Mouse (Mus musculus) retina, embryonic 14.5 days (tissue): ENCODE measurements around the gene Galnt13.
"Not testable (repeated sequence)": the region's sequence is repeated elsewhere in the genome, so short reads cannot be mapped to it uniquely, and the experiment has no call there.

Experiments used
- DNase-seq: peaks from one replicate; pipeline ENCODE4 v3.0.0-alpha.2; 2015; ENCODE audit warnings: low spot score

The Galnt13 gene

DNA sequence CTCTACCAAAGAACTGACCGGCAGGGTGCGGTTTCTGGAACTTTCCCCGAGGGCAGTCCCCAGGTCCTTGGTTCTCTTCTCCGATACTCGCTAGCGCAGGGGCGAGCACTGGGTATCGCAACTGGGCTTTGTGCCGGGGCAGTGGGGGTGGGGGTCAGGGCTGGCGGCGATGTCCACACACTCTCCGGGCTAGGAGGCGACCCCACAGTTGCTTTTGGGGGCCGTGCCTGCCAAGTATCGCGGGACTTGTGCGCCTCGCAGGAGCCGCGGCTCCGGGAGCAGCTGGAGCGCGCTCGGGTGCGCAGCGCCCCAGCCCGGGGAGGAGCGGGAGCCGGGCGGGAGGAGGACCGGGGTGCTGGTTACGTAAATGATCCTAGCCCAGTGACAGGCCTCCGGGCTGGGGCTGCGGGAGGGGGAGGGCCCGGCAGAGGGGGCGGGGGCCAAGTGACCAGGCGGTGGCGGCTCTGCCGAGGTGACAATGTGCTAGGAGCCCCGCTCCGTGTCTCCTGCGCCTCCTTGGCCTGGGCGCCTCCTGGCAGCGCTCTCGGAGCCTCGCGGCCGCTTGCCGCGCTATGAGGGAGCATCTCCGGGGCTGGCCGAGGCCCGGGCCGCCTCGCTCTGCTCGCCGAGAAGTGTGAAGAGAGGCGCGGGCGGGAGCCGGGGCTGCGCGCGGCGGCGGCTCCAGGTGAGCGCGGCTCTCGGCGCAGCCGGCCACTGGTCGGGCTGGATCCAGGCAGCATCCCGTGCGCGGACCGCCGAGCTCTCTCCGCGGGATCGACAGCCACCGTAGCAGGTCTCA, at the start of gene Galnt13:
Gene Galnt13, plus strand, starts transcription at position 381 of the 799 bp plus-strand sequence.
- peak; percentile 82 for DNase-seq

DNA sequence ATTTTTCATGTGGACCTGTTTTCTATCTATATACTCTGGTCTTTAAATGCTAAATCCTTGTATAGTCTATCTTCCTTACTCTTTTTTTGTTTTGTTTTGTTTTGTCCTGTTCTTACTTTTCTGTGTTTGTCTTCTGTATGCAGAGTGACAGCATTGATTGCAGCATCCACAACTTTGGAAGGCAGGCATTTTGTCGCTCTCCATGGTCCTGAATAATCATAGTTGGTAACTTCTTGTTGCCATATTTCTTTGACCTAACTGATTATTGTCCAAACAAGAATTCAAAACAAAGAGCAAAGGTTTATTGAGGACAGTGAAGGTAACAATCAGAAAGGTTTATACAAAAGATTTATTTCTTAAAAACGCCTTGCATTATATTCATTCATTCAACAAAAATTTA, 5.1 kb upstream of the Galnt13 start:
- DNase-seq = peak; percentile 71

DNA sequence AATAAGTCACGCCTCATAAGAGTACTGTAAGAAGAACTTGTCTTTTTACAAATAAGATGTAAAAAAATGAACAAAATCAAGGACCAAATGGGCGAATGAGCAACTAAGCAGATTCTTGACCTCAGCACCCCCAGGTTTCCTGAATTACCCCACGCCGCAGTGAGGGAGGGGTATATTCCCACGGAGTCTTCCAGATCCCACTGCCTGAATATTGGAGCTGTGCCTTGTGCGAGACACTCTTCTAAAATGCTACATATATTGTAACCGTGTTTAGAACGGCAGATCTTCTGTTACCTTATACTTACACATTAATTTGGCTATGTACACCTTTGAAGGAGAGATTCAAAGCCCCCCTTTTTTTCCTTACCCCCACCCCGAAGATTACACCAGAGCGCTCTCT, 737 bp upstream of the Galnt13 start:
- DNase-seq = no peak

DNA sequence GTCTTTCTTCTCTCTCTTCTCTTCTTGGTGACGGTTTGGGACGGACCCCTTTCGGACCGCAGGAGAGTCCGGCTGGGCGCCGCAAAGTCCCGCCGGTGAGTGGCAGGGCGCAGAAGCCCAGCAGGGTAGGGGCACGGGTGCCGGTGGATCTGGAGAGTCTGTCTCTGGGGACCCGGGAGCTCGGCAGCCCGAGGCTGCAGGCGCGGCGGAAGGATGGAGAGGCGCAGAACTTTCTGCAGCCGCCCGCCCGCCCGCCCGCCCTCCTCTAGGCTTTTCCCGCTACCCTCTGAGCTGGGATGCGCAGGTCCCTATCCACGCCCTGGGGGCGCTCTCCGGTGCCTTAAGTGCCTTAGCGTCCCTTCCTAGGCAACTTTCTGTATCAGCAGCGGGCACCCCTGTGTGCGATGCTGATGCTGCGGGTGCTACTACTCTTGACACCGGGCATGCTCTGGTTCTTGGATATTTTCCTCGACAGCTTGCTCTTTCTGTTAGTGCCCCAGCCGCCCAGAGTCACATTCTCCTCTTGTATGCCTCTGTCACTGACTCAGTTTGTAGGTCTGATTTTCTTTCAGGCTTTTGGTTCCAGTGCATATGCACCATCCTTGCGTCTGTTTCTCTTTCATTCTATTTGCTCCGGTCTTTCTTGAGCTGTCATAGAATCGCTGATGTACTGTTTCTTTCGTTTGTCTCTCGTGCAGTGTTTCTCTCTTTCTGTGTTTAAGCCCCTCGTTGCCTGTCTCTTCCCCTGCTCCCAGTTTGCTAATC, 801 bp downstream of the Galnt13 start:
- peak; percentile 80 for DNase-seq

DNA sequence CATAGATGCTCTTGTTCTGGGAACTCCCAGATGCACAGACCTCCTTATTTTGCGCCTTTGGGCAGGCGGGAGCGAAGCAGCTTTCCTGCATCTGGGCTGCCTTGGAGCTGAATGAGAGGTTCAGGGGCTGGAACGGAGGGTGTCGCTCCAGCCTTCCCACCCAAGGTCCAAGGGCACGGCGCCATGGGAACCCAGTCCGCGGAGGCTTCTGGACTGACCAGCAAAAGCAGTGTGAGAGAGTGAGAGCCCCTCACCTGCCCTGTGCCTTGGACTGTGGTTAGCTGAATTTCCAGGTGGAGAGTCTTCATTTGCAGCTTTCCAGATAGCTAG, 1.3 kb downstream of the Galnt13 start:
- DNase-seq = peak; percentile 61

DNA sequence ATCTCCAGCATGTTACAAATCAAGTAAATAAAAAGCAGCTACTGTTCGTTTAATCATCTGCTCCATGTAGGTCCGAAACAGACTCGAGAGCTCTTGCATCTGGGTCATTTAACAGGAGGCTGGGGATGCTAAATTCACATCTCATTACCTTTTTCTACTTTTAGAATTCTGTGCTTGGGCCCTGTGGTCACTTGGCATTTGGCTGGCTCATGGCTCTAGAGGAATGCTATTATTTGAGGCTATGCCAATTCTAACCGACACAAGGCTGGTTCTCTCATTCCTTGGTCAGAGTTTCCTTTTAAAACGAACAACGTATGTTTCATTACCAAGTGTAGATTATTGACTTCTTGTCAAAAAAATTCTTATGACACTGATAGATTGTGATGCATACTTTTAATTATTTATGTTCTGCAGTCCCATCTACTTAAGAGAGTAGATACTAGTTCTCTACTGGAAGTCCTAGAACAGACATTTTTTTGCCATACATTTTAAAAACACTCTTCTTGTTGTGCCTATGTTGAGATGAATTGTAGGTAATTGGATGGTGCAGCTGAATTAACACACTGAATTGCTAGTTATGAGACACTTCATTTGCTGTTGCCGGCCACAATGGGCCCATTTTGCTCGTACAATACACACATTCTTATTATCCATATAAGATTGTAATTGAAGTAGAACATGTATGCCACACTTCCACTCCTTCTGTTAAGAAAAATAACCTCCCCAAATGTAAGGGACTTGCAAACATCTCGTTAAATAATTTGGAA, 6.8 kb downstream of the Galnt13 start:
- DNase-seq = peak; percentile 76

DNA sequence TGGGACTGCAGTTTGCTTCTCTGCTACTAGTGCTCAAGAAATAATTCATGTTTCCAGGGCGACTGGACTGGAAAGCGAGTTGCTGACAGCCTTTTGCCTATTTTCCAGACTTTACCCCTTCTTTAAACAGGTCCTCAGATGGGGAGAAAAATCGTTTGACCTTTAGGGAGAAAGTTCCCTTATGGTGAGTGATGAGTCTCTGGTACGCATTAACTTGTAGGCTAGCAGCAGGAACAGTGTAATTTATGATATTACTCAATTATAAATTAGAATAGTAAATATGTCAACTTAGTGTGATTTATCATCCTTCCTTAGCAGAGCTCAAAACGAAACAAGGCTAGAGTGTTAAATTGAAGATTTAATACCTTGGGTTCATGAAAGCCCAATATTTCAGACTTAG, 47.3 kb downstream of the Galnt13 start:
- DNase-seq = no peak

DNA sequence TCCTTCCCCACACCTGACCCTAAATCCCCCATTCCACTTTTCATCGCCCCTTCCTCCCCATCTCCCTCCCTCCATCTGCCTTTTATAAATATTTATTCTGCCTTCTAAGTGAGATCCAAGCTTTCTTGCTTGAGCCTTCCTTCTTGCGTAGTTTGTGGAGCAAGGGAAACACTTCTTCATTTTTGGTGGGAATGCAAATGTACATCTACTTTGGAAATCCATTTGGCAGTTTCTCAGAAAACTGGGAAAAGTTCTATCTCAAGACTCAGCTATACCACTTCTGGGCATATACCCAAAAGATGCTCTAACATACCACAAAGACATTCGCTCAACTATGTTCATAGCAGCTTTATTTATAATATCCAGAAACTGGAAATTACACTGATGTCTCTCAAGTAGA, 86.9 kb downstream of the Galnt13 start:
- no peak for DNase-seq

DNA sequence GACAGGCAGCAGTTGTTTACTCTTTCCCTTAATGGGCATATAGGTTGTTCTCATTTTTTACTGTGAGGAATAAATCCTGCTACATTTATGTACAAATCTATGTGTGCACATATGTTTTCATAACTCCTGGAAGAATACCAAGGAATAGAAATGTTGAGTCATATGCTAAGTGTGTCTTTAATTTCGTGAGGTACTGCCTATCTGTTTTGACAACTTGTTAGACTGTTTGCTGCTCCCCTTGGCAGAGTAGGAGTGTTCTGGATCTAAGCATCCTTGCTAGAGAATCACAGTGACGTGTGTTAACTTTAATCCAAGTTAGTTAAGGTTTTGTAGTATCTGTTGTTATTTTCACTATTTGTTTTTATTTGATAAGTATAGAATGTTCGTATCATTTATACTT, 91.0 kb downstream of the Galnt13 start:
- no peak for DNase-seq

DNA sequence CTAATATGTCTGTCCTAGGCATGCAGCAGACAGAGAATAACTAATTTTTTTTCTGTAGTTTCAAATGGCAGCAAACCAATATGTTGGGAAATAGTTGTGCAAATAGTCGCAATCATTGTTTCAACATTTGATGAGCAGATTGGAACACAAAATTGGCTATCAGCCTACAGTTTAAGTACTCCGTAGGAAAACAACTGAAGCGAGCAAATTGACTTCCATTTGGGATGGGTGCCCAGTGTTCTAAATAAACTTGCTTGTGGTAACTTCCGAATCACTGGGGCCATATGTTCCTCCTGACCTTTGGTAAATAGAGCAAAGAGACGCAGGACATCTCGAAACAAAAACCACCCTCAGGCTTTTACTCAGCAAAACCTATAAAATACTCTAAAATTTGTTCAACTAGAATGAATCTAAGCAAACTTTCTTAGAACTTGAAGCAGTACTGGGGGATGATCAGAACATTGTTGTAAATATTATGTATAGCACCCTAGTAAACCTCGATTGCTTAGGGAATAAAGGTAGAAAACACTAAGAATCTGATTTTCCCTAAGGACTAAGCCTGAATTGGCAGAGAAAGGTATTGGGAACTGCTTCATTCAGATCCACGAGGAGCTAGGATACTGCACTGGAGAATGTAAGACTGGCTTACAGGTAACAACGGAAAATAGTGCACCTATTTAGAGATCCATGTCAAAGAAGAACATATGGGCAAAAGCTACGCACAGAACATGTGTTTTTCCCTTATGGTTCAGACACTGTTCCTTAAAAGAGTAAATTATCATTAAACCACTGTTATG, 122.4 kb downstream of the Galnt13 start:
- no peak for DNase-seq

DNA sequence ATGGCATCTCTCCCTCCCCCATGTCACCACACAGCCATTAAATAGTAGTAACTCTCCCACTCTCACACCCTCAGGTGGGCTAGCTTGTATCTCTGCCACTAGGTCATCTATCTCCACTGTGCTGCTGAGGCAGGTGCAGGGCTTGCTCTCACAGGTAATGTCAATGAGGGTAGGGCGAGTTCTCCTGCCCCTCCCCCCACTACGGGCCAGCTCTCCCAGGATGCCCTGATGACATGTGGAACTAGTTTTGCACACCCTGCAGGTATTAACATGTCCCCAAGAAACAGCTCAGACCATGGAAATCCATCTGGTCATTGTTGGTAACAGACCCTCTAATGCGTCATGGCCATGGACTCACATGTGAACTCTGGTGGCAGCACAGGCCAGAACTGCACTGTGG, 129.0 kb downstream of the Galnt13 start:
- no peak for DNase-seq

DNA sequence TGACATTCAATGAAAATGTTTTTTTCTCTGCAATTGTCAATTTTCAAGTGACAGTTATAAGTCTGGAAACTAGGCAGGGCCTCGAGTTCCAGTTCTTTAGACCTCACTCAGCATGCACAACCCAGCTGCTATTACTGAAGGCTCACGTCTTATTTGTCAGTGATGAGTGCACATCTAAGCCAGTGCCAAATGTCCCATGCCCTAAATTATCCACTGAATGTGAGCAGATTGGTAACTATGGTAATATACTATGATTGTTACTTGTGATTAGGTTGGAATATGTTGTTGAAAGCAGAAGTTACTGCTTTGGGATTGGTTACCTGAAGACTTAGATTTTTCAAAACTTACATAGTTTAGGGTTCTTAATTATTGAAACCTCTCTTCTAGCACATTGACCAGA, 131.1 kb downstream of the Galnt13 start:
- DNase-seq = no peak

DNA sequence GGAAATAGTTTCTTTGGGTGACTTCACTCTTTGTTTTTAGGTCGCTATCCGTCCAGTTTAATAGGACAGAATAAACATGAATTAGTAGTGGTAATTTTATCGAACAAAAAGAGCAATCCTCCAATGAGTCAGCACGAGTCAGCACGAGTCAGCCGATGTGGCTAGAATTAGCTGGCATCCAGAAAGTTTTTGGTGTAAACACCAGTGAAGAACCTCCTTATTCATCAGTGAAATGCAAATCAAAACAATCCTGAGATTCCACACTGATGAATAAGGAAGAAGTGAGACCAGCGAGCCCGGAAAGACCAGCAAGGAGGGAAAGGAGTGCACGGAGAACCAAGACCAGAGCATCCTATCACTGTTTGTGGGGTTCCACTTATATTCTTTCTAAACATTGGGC, 131.5 kb downstream of the Galnt13 start:
- DNase-seq = no peak

DNA sequence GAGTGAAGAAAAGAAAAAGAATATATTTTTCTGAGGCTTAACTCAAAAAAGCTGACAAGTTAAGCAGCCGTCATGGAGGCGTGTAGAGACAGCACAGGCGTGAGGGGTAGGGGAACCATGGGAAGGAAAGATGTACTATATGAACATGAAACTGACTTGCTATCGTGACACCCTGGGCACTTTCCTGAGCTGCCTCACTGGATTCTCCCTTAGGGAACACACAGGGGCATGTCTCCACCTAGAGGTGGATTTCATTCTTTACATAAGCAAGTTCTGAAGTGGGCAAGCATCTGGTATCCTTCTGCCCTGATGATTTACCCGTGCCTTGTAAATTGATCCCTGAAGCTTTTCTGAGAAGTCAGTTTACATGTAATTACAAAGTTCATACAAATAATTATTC, 277.7 kb downstream of the Galnt13 start:
- DNase-seq = not testable (repeated sequence)

DNA sequence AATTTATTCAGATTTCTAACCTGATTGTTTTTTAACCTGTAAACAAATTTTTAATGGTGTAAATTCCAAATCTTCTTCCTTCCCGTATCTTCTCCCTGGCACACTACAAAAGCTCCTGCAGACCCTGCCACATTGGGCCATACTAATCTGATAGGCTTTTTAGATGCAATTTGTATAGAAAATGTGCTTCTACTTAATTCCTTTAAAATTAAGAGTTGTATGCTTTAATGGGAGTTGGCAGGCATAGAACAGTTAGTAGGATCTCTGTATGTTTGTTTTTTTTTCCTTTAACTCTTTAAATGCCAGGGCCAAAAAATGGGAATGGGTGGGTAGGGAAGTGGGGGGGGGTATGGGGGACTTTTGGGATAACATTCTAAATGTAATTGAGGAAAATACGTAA, 315.1 kb downstream of the Galnt13 start:
- no peak for DNase-seq

DNA sequence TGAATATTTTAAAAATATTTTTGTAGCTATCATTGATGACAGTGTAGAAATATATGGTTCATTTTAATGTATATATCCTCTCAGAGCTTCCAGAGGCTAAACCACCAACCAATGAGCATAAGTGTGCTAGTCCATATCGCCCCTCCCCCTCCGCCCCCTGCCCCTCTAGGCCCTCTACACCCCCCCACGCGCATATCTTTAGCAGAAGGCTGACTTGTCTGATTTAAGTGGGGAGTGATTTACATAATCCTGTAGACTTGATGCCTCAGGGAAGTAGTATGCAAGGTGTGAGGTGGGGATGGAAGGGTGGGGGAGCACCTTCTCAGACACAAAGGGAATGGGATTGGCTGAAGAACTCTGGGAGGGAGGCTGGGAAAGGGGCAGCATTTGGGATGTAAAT, 323.7 kb downstream of the Galnt13 start:
- DNase-seq = no peak

DNA sequence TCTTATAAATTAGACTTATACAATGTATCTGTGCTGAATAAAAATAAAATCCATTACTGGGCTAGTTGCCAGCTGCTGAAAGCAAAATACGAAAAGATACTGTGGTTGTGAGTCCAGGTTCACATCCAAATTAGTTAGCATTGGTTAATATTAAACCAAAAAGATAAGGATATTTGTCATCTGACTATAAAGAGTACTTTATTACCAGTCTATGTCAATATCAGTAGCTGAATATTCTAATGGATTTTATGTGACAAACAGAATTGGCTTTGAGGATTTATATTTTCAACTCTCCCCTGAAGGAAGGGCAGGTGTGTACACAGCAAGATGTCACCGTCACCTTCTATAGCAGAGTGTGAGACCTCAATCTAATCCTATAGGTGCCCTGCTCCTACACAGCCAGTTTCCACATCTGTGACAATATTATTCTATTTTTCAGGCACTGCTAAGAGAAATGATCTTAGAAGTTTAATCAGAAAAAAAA, 342.7 kb downstream of the Galnt13 start:
- no peak for DNase-seq

DNA sequence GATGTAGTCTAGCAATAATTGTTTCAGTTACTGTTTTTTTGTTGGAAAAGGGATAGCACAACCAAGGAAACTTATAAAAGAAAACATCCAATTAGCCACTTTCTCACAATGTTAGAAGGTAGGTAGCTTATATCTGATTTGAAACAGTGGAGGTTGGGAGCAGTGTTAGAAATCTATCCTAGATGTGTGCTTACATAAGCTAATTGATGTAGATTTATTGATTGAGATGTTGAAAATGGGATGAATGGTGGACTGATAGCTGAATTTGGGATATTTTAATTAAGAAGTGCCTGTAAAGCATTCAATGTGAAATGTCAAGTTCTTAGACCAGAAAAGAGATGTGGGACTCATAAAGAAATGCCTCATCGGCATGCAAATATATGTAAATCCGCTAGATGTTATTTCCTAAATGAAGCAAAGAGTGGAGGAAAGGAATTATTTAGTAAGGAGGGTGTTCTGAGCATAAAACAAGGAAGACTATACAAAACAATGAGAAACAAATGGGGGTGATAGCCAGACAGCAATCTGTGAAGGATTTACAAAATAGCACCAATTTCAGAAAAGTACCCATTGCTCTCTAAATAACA, 377.6 kb downstream of the Galnt13 start:
- no peak for DNase-seq

DNA sequence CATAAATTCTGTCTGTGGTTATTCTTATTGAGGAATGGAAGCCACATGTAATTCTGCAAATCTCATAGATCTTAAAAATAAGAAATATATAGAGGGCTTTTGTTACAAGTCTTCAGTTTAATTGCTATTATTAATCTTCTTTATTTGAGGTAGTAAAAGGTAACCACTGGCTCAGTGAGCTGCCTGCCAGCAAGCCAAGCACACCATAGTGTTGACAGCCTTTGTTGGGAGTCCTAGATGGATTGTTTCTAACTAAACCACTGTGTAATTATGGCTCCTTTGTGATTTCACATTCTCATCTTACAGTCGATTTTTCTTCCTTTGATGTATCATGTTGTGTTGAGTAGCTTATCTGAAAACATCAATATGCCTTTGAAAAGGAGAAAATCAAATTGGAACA, 405.1 kb downstream of the Galnt13 start:
- no peak for DNase-seq

DNA sequence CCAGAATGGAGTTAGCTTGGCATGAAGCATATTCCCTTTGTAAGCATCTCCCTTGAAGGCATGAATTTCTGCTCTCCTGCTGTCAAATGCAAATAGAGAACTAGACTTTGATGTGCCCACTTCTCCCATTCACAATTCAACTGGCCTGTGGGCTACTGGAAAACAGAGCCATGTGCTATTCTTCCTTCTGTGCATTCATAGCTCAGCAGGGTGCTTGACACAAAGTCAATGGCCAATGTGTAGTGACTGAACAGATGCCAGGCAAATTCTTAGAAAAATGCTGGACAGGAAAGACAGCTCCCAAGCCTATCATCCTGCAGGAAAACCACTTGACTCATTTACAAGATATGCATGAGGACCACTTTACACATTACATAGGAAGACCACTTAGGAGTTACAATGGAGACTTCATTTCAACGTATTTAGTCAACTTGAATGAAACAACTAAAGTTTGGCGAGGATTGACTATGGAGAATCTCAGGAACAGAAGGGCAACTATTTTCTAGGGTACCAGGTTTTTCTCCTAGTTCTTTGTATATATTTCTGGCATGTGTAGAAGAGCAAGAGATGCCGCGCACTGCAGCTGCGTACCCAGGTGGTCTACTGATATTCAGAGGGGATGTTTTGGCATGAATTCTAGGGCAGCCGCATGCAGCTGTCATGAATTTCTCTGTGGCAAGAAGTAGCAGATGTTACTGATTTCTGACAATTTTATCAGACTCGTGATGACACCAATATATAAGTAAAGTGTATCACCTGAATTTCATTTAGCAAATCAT, 470.4 kb downstream of the Galnt13 start:
- DNase-seq = no peak
